Mouse (Mus musculus): Measurements from ENCODE around the gene Rita1. TPM values are rescaled to one million over a fixed set of nuclear protein-coding genes. Genes with fewer than 3 reads are reported as not detected.
A peak's percentile ranks its signal among the peaks of the same experiment; 100 is the strongest.

Rita1 gene
- 1 to 10 TPM; 2.1 to 3.5 (median 3.2) TPM for polyA plus RNA-seq (2017; shearing (Covaris generic))

GRCm38 (mm10) chr5:120612442-120612821 is at the start of gene Rita1, which contains the start of gene Ddx54:
Rita1 (minus strand) TSS chr5:120612589.
Ddx54 (plus strand) TSS chr5:120612739.
- peak; percentile 76 for ATAC-seq

DNA sequence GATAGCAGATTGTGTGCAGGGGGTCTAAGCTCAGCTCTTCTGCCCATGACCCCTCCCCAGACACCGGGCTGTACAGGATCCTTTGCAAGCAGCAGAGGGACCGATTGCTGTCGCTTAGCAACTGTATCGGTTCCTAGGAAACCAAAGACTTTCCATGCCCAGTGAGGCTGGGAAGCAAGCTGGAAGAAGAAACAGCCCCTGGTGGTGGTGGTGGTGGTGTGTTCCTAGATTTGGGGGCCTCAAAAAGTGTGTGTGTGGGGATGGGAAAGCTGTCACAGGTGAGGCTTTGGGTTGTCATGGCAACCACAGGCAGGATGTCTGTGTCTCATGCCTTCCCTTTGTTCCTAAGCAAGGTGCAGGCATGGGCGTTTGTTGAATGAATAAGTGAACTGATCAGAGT is 48.4 kb upstream of the Rita1 start:
- ATAC-seq, result no peak

DNA sequence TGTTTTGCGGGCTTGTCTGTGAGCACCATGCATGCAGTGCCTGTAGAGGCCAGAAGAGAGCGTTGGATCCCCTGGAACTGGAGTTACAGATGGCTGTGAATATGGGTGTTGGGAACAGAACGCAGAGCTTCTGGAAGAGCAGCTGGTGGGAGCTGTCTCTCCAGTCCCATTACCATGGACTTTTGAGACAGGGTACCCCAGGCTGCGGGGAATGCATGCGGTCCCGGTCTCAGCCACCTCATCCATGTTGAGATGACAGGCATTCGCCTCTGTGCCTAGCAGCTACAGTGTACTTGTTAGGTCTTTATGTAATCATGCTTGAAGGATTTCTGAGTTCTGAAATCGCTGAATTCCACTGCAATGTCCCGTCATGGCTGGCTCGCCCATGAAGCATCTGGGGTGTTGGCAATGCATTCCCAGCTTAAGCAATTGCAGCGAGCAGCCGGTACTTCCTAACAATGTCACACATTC is 43.9 kb upstream of the Rita1 start:
- ATAC-seq, result no peak

DNA sequence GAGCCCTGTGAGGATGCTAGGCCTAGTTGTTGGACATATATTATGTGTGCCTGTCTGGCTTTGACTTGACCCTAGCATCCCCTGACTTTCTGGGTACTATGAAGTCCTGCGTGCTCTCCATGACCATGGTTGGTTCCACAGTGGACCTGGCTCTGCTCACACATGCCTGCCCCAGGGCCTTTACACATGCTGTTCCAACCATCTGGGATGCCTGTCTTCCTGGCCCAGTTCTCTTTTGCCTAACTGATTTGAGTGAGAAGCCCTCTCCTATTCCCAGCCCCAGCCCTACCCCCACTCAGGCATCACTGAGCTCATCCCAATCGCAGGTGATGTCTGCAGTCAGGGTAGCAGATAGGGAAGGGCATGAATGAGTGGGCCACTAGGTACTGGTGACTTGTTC is 41.5 kb upstream of the Rita1 start:
- no peak for ATAC-seq

DNA sequence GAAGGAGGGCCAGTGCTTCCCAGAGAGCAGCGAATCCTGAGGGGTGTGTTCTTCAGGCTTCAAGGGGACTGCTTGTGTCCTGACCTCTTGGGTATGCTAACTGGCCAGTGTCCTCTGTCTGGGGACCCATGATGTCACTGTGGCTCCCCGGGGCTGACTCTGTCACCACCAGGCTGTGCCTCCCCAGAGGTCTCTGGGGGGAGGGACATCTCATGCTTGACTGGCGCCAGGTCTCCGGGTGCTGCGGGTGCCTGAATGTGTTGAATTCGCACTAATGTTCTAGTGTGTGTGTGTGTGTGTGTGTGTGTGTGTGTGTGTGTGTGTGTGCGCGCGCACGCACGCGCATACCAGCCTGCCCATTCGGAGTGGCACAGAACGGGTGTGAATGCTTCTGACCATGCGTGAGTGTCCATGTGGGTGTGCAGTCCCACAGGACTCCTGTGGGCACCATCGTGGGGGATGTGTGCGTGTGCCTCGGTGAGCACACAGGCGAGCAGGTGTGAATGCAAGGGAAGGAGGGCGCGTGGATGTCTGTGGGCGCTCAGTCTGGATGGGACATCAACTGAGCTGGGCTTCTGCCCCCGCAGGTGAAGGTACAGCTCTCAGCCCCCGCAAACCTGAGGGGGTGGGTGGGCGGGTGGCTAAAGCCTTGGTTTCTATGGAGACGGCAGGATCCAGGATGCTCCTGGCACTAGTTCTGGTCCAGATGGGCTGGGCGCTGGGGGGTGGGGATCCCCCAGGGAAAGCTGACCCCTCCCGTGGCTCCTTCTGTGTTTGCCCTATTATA is 40.7 kb upstream of the Rita1 start:
- ATAC-seq, result no peak

- no peak for ATAC-seq
Observed at GRCm38 (mm10) chr5:120651230-120651629, 38.8 kb upstream of the Rita1 start.

GRCm38 (mm10) chr5:120649938-120650337 is 37.5 kb upstream of the Rita1 start:
- no peak for ATAC-seq

- ATAC-seq, result peak; percentile 19
Observed at GRCm38 (mm10) chr5:120649374-120649933, 37.1 kb upstream of the Rita1 start.

DNA sequence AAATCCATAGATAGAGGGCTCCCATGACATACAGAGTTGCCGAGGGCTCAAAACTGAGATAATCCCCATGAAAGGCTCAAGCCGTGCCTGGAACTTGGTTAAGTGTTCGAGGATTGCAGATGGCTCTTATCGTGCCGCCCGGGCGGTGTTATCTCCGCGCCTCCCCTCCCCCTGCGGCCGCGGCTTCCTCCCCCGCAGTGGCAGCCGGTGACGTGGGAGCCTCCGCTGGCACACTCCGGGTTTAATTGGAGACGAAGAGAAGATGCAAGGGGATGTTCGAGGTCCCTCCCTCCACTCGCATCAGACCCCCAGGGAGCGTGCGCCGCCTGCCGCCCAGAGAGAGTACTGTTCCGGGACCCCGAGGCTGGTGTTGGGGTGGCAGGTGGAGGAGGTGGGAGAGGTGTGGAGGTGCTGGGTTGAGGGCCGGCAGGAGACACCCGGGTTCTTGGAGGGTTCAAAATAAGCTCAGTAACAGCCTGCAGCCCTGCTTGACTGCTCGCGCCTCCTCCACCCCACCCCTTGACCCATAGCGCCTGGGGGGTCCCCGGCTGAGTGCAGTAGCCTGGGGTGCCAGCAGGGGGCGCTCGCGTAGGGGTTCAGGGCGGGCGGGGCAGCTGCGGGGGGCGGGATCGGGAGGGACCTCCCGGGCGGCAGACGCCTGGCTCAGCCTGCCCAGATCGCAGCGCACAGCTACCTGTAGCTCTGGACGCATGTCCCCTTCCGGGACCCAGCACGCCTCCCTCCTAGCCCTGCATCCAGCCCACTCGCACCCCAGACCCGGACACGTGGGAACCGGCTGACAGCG is 36.4 kb upstream of the Rita1 start, which contains the start of gene Rasal1:
TSS of gene Rasal1 (plus strand) at position 244 of the 805 bp plus-strand sequence.
- peak; percentile 94 for ATAC-seq

GRCm38 (mm10) chr5:120647814-120648491 is 35.6 kb upstream of the Rita1 start:
- peak; percentile 52 for ATAC-seq

- ATAC-seq, result no peak
Observed at GRCm38 (mm10) chr5:120647361-120647760, 35.0 kb upstream of the Rita1 start.

GRCm38 (mm10) chr5:120645851-120646250 is 33.5 kb upstream of the Rita1 start:
- ATAC-seq, result no peak

DNA sequence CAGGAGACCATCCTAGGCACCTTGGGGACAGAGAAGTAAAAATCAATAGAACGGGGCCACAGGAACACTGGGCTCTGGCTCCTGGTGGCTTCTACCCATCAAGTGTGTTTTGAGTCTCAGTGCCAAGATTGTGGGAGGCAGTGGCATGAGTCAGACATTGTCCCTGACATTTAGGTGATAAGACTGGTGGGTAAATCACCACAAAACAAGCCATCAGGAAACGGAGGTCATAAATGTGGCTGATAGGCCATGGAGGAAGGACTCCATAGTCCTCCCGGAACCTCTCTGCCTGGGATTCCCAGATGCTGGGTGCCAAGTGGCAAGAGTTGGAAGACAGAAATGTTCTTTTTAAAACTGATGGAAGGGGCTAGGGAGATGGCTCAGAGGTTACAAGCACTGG is 31.8 kb upstream of the Rita1 start:
- no peak for ATAC-seq

DNA sequence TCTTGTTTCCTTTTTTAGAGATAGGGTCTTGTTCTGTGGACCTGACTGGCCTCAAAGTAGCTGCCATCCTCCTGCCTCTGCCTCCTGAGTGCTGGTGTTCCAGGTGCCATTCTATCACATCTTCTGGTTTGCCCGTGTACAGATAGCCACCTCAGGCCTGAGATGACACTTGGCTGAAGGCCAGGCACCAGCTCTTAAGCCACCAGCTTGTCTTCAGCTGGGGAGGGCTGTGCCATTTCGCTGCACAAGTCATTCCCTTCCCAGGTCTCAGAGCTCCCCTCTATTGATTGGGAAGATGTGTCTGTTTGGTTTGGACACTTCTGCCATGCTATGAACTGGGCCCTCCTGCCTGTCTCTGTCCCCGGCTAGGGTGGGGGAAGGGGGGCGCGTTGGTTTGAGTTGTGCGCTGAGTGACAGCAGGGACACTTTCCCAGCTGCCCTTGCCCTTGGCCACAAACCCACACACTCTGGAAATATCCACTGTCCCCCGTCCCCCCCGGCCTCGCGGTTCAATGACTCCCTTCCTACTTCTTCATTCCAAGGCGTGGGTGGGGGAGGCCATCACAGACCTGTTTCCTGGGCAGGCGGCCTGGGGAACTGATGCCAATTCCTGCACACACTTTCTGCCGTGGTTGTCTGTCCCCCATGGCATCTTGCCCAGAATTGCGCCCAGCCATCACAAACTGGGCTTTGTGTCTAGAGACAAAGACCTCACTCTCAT is 31.1 kb upstream of the Rita1 start:
- ATAC-seq, result no peak

- ATAC-seq, result no peak
Observed at GRCm38 (mm10) chr5:120640094-120640493, 27.7 kb upstream of the Rita1 start.

DNA sequence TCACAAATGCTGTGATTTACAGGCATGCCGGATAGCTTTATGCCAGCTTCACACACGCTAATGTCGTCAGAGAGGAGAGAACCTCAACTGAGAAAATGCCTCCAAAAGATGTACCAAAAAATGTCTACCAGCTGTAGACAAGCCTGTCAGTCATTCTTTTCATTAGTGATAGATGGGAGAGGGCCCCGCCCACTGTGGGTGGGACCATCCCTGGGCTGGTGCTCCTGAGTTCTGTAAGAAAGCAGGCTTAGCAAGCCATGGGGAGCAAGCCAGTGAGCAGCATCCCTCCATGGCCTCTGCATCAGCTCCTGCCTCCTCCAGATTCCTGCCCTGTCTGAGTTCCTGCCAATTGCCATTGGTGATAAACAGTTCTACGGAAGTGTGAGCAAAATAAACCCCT is 23.2 kb upstream of the Rita1 start:
- ATAC-seq, result no peak

GRCm38 (mm10) chr5:120634860-120635259 is 22.5 kb upstream of the Rita1 start:
- no peak for ATAC-seq

DNA sequence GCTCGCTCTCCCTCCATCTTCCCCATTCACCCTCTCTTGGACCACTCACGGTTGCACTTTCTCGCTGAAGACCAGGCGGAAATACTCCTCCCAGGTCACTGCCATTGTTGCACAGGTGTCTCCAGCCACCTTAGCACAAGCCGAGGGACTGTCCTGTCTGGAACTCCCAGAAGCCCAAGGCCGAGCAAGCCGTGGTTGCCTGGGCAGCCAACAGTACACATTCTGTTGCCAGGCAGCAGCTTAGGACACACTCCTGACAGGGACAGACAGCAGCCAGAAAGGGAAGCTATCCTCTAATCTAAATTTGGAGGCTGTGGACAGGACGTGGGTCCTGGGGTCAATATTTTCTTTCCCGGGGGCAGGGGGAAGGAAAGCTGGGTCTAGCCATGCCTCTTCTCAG is 21.7 kb upstream of the Rita1 start, which contains the start of gene Cfap73:
TSS of gene Cfap73 (minus strand) at position 105 of the 400 bp plus-strand sequence.
- ATAC-seq, result no peak

DNA sequence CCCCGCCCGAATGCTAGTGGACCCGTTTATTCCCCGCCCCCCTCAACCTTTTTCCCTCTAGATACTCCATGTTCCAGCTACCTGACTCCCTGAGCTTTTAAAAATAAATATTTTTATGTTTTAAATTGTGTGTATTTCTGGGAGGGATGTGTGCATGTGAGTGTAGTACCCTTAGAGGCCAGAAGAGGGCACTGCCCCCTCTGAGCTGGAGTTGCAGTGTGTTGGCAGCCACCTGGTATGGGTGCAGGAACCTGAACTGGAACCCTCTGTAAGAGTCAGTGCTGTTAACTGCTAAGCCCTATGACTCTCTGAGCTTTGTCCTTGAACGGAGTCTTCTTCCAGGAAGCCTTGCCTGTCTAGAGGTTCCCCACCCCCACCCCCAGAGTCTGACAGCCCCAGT is 19.5 kb upstream of the Rita1 start:
- no peak for ATAC-seq

DNA sequence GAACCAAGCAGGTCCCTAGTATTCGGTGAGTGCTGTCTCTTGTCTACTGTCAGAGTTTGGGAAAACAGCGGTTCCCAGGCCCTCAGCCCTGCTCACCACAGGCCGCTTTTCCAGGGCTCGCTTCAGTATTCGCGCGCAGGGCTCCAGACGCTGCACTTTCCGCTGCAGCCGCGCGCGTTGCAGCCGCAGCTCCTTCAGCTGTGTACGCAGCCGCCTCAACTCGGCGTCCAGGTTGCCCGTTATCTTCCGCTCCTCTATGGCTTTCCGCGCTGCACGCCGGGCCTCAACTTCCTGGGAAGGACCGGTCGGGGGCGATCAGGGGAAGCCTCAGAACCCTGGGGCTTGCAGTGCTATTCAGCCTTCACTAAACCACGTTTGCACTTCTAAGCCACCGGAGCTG is 18.7 kb upstream of the Rita1 start:
- no peak for ATAC-seq

DNA sequence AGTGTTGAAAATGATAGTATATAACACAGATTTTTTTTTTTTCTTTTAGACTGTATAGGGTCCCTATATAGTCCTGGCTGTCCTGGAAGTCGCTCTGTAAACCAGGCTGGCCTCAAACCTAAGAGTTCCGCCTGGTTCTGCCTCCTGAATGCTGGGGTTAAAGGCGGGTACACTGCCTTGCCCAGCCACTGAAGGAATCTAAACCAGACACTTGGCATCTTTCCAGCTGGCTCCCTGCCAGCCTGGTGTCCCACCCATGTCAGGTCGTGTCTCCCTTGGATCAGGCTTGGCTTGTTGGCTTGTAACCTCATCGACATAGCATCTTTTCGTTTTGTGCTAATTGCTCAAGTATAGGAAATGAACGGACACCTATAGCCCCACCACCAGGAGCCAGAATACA is 16.2 kb upstream of the Rita1 start:
- ATAC-seq, result no peak

All from inflammation-experienced regulatory T-cells, adult 6 months (primary cell).